Mouse (Mus musculus) hindbrain, postnatal 0 days (tissue): Measurements from ENCODE around the gene Acp4. TPM values are rescaled to one million over a fixed set of nuclear protein-coding genes. Genes with fewer than 3 reads are reported as not detected.
"Not testable (repeated sequence)": the region's sequence is repeated elsewhere in the genome, so short reads cannot be mapped to it uniquely, and the experiment has no call there.

Experiments used
- ATAC-seq: fragments of 200-750 bp; cut with Nextera tagmentation; 2 replicates; pipeline ENCODE4 v1.8.0; 2017; ENCODE audit warnings: mild to moderate bottlenecking, moderate TSS enrichment, moderate library complexity
- DNase-seq: peaks from one replicate; pipeline ENCODE4 v3.0.0-alpha.2; 2015; ENCODE audit warnings: low spot score
- H3K27ac ChIP-seq: fragments of 300-500 bp; sonication (generic); 2 replicates; pipeline ENCODE4 v1.5.1; 2014; ENCODE audit warnings: mild to moderate bottlenecking
- H3K27me3 ChIP-seq: fragments of 300-500 bp; sonication (generic); 2 replicates; pipeline ENCODE4 v1.6.1; 2014; ENCODE audit warnings: low read length, mixed read lengths; ENCODE audit not compliant: insufficient read depth
- H3K36me3 ChIP-seq: fragments of 300-500 bp; sonication (generic); 2 replicates; pipeline ENCODE4 v1.6.1; 2014; ENCODE audit warnings: low read length, mixed read lengths; ENCODE audit not compliant: insufficient read depth
- H3K4me1 ChIP-seq: fragments of 300-500 bp; sonication (generic); 2 replicates; pipeline ENCODE4 v1.6.1; 2014; ENCODE audit warnings: antibody characterized with exemption, low read length, mixed read lengths; ENCODE audit not compliant: insufficient read depth
- H3K4me2 ChIP-seq: fragments of 300-500 bp; sonication (generic); 2 replicates; pipeline ENCODE4 v1.6.1; 2014; ENCODE audit warnings: low read depth, mild to moderate bottlenecking, low read length, moderate library complexity, mixed read lengths
- H3K4me3 ChIP-seq: fragments of 300-500 bp; sonication (generic); 2 replicates; pipeline ENCODE4 v1.5.1; 2014; ENCODE audit warnings: low read length
- H3K9ac ChIP-seq: fragments of 300-500 bp; sonication (generic); replicated peaks from 2 replicates; pipeline ENCODE4 v1.6.1; 2014; ENCODE audit warnings: mild to moderate bottlenecking, low read length, moderate library complexity, mixed read lengths
- H3K9me3 ChIP-seq: fragments of 300-500 bp; sonication (generic); 2 replicates; pipeline ENCODE4 v1.6.1; 2016; ENCODE audit warnings: low read length, mixed read lengths
- CTCF ChIP-seq: IDR thresholded peaks from 2 replicates; pipeline ENCODE4 v1.5.1; 2016; ENCODE audit warnings: antibody characterized with exemption, control low read depth, low read depth
- WGBS: fragments of 180-500 bp; shearing (Covaris S2); extraction: QIAGEN DNeasy Blood & Tissue Kit; methylation state at CpG from one replicate; pipeline ENCODE4 v1.1.7; 2014; 5-methylcytosine and 5-hydroxymethylcytosine counted together
- polyA plus RNA-seq: library from polyadenylated mRNA; unstranded; fragments of >200 nt; fragmentation: Nextera tagmentation; extraction: Ambion mirVana; gene quantifications from 2 replicates; pipeline ENCODE4 v1.2.1, GENCODE M21; 2015
- total RNA-seq: library from RNA; depleted of rRNA; stranded (reverse); fragments of >200 nt; gene quantifications from 2 replicates; pipeline ENCODE4 v1.2.3, GENCODE M21; 2014; rRNA removed

The Acp4 gene
- not detected in 2 replicates for total RNA-seq
- 0.13 TPM in 1 of 2 replicates, not detected in the other for polyA plus RNA-seq

GRCm38 (mm10) chr7:44257278-44257677 is at the start of gene Acp4:
Acp4 (minus strand) TSS chr7:44257378.
- no peaks in the 10 kb centered on the region for H3K4me1 ChIP-seq
- TF ChIP-seq CTCF = no peak
- no peak within 1 kb of the TSS for H3K4me2 ChIP-seq
- no peak within 1 kb of the TSS for H3K4me3 ChIP-seq
- ATAC-seq = no peak
- 83% methylated on average over 4 of the region's 4 CpGs for WGBS
- no peak within 1 kb of the TSS for H3K27ac ChIP-seq
- H3K9me3 ChIP-seq = no peaks in the 10 kb centered on the region
- DNase-seq = no peak
- no peaks in the 10 kb centered on the region for H3K27me3 ChIP-seq
- H3K9ac ChIP-seq = no peak within 1 kb of the TSS
- no peaks in the 10 kb centered on the region; the same call in 1 of the 2 replicates for H3K36me3 ChIP-seq

DNA sequence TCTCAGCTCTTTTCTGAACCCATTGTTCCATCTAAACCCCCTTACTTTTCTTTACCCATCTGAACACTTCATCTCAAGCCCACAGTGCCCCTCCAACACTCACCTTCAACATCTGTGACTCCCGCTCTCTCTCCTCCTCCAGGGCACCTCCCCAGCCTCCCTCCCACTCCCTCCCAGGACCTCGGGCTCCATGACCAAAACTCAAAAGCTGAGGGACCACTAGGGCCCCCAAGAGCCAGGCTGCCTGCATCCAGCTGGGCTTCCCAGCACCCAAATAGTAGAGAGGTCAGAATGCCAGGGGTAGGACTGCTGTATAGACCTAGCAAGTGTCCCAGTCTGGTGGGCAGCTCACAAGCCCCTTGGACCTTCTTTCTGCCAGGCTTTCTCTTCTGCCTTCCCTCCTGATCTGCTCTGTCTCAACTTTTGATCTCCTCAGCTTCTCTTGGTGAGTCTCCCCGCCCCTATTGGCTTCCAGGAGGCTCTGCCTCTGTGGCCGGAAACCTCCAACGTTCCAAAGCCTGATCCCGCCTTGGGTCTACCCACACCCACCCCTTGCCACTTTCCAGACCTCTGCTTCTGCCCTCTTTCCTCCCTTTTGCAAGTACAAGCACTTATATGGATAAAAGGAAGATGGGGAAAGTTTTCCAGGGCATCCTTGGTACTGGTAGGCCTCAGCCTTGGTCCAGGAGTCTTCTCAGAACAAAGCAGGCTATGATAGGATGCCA is 49.5 kb upstream of the Acp4 start, which contains the start of gene Clec11a:
Gene Clec11a, minus strand, starts transcription at position 387 of the 725 bp plus-strand sequence.
- peaks cover 14% of the 10 kb centered on the region; the same call in 1 of the 2 replicates for H3K4me1 ChIP-seq
- WGBS = 65% methylated on average over 6 of the region's 6 CpGs
- H3K4me2 ChIP-seq = peak within 1 kb of the TSS; percentile 72
- DNase-seq (no peak), ATAC-seq (no peak)
- no peaks in the 10 kb centered on the region for H3K9me3 ChIP-seq
- no peaks in the 10 kb centered on the region for H3K27me3 ChIP-seq
- H3K36me3 ChIP-seq = no peaks in the 10 kb centered on the region
- 0 out of 2 replicates have a peak within 1 kb of the TSS, but pooled peaks have one; percentile 61 for H3K4me3 ChIP-seq
- H3K27ac ChIP-seq = peak within 1 kb of the TSS; percentile 95; the same call in 1 of the 2 replicates
- H3K9ac ChIP-seq = 0 out of 2 replicates have a peak within 1 kb of the TSS, but pooled peaks have one; percentile 14
- no peak for TF ChIP-seq CTCF

DNA sequence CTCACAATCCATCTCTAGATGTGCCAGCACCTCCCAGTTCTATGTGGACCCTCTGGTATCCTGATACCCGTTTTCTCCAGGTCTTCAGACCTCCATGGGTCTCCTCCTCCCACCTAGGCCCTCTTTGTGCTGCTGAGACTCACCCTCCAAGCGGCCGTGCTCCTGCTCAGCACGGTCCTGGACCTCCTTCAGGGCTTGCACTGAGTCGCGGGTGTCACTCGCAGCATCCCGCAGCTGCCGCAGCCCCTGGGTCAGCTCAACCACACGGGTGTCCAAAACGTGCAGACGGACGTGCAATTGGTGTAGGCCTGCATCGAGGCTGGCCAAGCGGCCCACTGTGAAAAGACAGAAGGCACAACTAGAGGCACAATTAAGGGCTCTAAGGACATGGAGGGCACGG is 48.5 kb upstream of the Acp4 start:
- DNase-seq = no peak
- no peaks in the 10 kb centered on the region for H3K36me3 ChIP-seq
- peak overlapping the region; percentile 72 for H3K4me2 ChIP-seq
- 11% methylated on average over 16 of the region's 16 CpGs for WGBS
- H3K27me3 ChIP-seq = no peaks in the 10 kb centered on the region
- ATAC-seq = no peak
- H3K4me3 ChIP-seq = 0 out of 2 replicates have a peak overlapping the region, but pooled peaks have one; percentile 61
- peaks cover 10% of the 10 kb centered on the region; the same call in 1 of the 2 replicates for H3K4me1 ChIP-seq
- H3K27ac ChIP-seq = peak overlapping the region; percentile 95; the same call in 1 of the 2 replicates
- H3K9ac ChIP-seq = 0 out of 2 replicates have a peak overlapping the region, but pooled peaks have one; percentile 14
- no peak for TF ChIP-seq CTCF
- no peaks in the 10 kb centered on the region for H3K9me3 ChIP-seq

GRCm38 (mm10) chr7:44304775-44305641 is 47.8 kb upstream of the Acp4 start:
- DNase-seq (peak; percentile 99), ATAC-seq (peak; percentile 96)
- no peaks in the 10 kb centered on the region for H3K9me3 ChIP-seq
- H3K4me2 ChIP-seq = peak overlapping the region; percentile 72
- peak overlapping the region; percentile 87 for H3K9ac ChIP-seq
- peak; percentile 49 for TF ChIP-seq CTCF
- H3K27ac ChIP-seq = peak overlapping the region; percentile 95
- no peaks in the 10 kb centered on the region for H3K36me3 ChIP-seq
- peak overlapping the region; percentile 61 for H3K4me3 ChIP-seq
- peaks cover 10% of the 10 kb centered on the region; the same call in 1 of the 2 replicates for H3K4me1 ChIP-seq
- H3K27me3 ChIP-seq = no peaks in the 10 kb centered on the region
- under 1% methylated on average over 49 of the region's 49 CpGs for WGBS

- H3K27ac ChIP-seq = peak overlapping the region; percentile 95
- peak overlapping the region; percentile 87 for H3K9ac ChIP-seq
- H3K27me3 ChIP-seq = no peaks in the 10 kb centered on the region
- TF ChIP-seq CTCF = no peak
- H3K9me3 ChIP-seq = no peaks in the 10 kb centered on the region
- peak overlapping the region; percentile 72 for H3K4me2 ChIP-seq
- under 1% methylated on average over 25 of the region's 25 CpGs for WGBS
- no peaks in the 10 kb centered on the region for H3K36me3 ChIP-seq
- ATAC-seq = peak; percentile 41
- peaks cover 10% of the 10 kb centered on the region; the same call in 1 of the 2 replicates for H3K4me1 ChIP-seq
- H3K4me3 ChIP-seq = peak overlapping the region; percentile 61
- DNase-seq = no peak
Measured at GRCm38 (mm10) chr7:44304463-44304774, 47.2 kb upstream of the Acp4 start.

DNA sequence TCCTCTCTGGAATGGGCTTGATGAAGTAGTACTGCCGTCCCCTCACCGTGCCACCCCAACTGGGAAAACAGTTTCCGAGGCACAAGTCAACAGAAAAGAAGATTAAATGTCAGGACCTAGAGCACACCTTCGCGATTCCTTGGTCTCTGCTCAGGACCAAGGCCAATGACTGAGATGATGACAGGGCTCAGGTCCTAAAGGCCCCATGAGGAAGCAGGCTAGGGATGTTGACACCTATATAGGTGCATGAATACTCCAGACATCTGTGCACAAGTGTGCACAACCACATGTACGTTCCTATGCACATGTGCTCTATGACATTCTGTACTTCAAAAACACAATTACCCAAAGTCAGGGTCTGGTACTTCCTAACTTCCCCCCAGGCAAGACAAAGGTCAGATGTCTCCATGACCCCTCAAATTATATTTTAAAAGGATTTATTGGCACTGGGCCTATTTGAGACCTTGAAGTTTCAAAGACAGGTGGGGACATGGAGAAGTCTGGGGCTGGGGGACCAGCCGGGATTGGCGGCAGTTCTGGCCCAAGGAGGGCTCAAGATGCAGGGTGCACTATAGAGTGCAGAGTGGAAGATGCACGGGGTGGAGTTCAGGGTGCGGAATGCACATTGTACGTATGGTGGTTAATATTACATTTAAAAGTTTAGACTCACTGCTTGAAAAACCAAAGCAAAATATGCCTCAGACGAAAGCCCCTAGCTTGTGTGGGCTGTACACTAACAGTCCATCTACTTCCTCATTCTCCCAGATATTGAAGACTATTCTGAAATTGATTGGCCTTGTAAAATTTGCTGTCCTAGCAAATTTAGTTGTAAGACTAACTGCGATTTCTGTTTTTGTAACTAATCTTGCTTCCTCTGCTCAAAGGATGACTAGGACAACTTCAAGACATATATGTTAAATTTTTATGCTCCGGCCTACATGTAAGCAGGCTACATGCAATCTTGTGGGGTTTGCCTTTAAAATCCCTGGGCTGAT is 46.5 kb upstream of the Acp4 start:
- H3K4me3 ChIP-seq = peak overlapping the region; percentile 61
- ATAC-seq (no peak), DNase-seq (no peak)
- no peak for TF ChIP-seq CTCF
- H3K4me1 ChIP-seq = peaks cover 10% of the 10 kb centered on the region; the same call in 1 of the 2 replicates
- no peaks in the 10 kb centered on the region for H3K9me3 ChIP-seq
- H3K27me3 ChIP-seq = no peaks in the 10 kb centered on the region
- H3K4me2 ChIP-seq = peak overlapping the region; percentile 72
- 86% methylated on average over 14 of the region's 14 CpGs for WGBS
- H3K27ac ChIP-seq = peak overlapping the region; percentile 95
- peak overlapping the region; percentile 87 for H3K9ac ChIP-seq
- H3K36me3 ChIP-seq = no peaks in the 10 kb centered on the region

DNA sequence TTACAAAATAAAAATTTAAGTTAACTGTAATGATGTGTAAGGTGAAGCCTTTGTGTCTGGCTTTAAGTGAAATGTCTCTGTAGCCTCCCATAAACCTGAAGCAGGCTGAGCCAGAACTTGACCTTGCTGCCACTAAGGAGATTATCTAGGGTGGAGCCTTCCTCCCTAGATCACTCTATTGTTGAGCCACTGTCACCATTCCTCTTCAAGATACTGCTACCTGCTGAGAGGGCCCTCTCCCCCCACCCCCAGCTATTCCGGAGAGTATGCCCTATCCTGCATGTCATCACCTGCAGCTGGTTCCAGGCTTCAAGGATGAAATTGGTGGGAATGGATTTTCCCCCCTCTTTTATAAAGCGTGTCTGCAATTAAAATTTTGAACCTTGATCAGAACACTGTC is 40.3 kb upstream of the Acp4 start:
- H3K4me2 ChIP-seq, H3K9me3 ChIP-seq, DNase-seq, H3K27me3 ChIP-seq, ATAC-seq, H3K27ac ChIP-seq, H3K9ac ChIP-seq, H3K36me3 ChIP-seq, H3K4me1 ChIP-seq, H3K4me3 ChIP-seq: not testable (repeated sequence)
- WGBS = 79% methylated on average over 2 of the region's 2 CpGs
